Mouse (Mus musculus) retina, adult 2 months (tissue): ENCODE results near the gene Sorbs1.

ENCODE experiments used
- DNase-seq: peaks from one replicate; pipeline ENCODE4 v3.0.0-alpha.2; 2012; ENCODE audit warnings: low read depth, low spot score

Sorbs1 gene

GRCm38 (mm10) chr19:40512500-40513421 lies 818 bp downstream of the Sorbs1 start:
- no peak for DNase-seq

GRCm38 (mm10) chr19:40511679-40512309 lies 1.8 kb downstream of the Sorbs1 start:
- no peak for DNase-seq

- DNase-seq: no peak
Observed at GRCm38 (mm10) chr19:40511100-40511439, 2.5 kb downstream of the Sorbs1 start.

- DNase-seq: no peak
Observed at GRCm38 (mm10) chr19:40510387-40511099, 3.0 kb downstream of the Sorbs1 start.

GRCm38 (mm10) chr19:40509274-40509673 lies 4.3 kb downstream of the Sorbs1 start:
- no peak for DNase-seq

- no peak for DNase-seq
Observed at GRCm38 (mm10) chr19:40508851-40509250, 4.7 kb downstream of the Sorbs1 start.

- DNase-seq: no peak
Observed at GRCm38 (mm10) chr19:40506965-40507364, 6.6 kb downstream of the Sorbs1 start.

- no peak for DNase-seq
Observed at GRCm38 (mm10) chr19:40504336-40504735, 9.2 kb downstream of the Sorbs1 start.

- no peak for DNase-seq
Observed at GRCm38 (mm10) chr19:40499940-40500737, 13.4 kb downstream of the Sorbs1 start.

- no peak for DNase-seq
Observed at GRCm38 (mm10) chr19:40499141-40499540, 14.4 kb downstream of the Sorbs1 start.

GRCm38 (mm10) chr19:40498162-40498725 lies 15.3 kb downstream of the Sorbs1 start:
- DNase-seq: no peak

- no peak for DNase-seq
Observed at GRCm38 (mm10) chr19:40496509-40497267, 16.9 kb downstream of the Sorbs1 start.

- DNase-seq: no peak
Observed at GRCm38 (mm10) chr19:40496071-40496470, 17.5 kb downstream of the Sorbs1 start.

GRCm38 (mm10) chr19:40492902-40493301 lies 20.7 kb downstream of the Sorbs1 start:
- DNase-seq: no peak

- DNase-seq: no peak
Observed at GRCm38 (mm10) chr19:40491442-40491841, 22.1 kb downstream of the Sorbs1 start.

GRCm38 (mm10) chr19:40490765-40491164 lies 22.8 kb downstream of the Sorbs1 start:
- DNase-seq: no peak

- DNase-seq: no peak
Observed at GRCm38 (mm10) chr19:40489633-40490032, 23.9 kb downstream of the Sorbs1 start.

- no peak for DNase-seq
Observed at GRCm38 (mm10) chr19:40488853-40489454, 24.6 kb downstream of the Sorbs1 start.

GRCm38 (mm10) chr19:40487561-40487960 lies 26.0 kb downstream of the Sorbs1 start:
- DNase-seq: no peak

GRCm38 (mm10) chr19:40481115-40481514 lies 32.5 kb downstream of the Sorbs1 start:
- DNase-seq: no peak
